Mouse (Mus musculus): Measurements from ENCODE around the gene Pid1.

DNA sequence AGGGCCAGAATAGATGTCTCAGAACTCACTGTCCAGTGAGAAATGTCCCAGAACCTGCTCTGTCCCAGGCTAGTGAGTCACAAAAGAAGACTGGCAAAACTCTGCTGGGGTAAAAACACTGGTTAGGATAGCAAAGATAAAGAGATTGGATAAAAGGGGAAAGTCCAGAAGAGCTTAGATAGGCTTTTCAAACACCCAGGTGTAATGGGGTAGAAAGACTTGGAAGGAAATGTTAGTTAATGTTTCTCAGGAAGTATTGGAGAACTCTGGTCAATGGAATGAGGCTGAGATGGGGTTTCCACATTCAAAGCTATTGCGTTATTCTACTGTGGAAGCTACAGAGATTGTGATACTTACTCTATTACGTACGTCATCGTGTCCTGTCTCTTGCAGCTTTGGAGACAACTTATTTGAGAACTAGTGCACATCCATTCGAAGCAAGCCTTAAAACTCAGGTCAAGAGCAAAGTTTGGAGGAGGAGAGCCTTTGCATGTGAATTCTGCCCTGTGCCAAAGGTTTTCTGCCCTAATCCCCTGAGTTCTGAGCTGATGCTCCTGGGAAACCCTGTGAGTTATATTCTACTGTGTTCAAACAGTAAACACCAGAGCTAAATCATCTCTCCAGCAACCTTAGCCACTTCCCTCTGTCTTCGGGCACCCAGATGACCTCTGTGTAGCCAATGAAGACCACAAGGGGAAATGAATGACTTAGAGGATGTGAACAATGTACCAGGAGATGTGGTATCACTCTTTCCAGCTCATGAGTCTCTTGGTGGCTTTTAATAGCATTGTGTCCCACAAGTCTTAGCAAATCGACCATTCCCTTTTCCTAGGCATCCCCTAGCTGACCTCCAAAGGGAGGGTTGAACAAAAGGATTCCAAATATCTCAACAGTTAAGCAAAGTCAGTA is 1.0 kb downstream of the Pid1 start:
- TF ChIP-seq CTCF (IDR thresholded peaks at IDR 0.05; ENCODE audit: low read depth) (no peak), EP300 (optimal IDR thresholded peaks at IDR 0.05) (no peak)

Measured in stomach, postnatal 0 days (tissue).